ENCODE assay signal across 10 mouse cellular contexts in the genomic region with DNA sequence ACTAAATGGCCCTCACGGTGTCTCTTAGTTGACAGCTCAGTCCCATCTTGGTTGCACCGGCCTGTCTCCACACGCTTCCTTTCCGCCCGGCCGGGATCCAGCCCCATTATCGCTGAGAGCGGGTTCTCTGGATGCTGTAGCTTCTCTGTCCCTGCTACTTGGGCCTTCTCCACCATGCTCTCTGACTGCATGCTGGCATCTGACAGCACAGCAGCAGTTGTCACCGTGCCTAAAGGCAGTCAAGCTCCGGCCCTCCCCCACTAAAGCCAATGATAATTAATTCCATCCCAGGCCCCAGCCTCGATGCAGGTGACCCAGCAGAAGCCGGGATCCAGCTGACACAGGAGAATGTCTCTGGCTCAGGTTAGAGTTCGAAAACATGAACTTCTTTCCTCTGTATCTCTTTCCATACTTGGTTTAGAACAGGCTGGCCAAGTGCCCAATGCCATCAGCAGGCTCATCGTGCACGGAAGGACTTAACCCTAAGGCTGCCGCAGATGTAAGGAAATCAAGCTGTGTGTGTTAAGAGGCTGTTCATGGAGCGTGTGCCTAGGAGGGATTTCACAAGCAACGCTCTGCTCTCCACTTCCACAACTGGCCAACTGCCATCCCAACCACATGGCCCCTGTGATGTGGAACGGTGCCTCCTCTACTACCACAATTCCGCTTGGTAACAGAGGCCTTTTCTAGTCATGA.
DNase-seq lines count a peak whose midpoint lies in the region; ATAC-seq and TF ChIP-seq lines count a peak whose summit lies in the region.
"Had no signal": no experiment of that assay in that cellular context is flagged by ENCODE, and none has a peak within 500 bp of the region (broad histone marks: within the 10 kb centered on the region; RNA-seq: fewer than 3 reads in every experiment).

No protein-coding gene starts in this region.

- H3K4me2 ChIP-seq in liver, postnatal 0 days (ENCODE audit: low read depth, low read length) = no peak overlapping the region
- H3K4me2 ChIP-seq in liver, embryonic 12.5 days = no peak overlapping the region
- H3K4me2 ChIP-seq: midbrain, embryonic 12.5 days had no signal

- H3K36me3 ChIP-seq in liver, postnatal 0 days (replicated peaks; ENCODE audit: insufficient read depth, low read length) = no peaks in the 10 kb centered on the region
- no peaks in the 10 kb centered on the region for H3K36me3 ChIP-seq in liver, embryonic 12.5 days
- H3K36me3 ChIP-seq in limb, embryonic 10.5 days = no peaks in the 10 kb centered on the region
- H3K36me3 ChIP-seq: midbrain, embryonic 12.5 days had no signal

- H3K9me3 ChIP-seq in liver, postnatal 0 days (ENCODE audit: low read length) = no peaks in the 10 kb centered on the region
- no peaks in the 10 kb centered on the region for H3K9me3 ChIP-seq in liver, embryonic 12.5 days (replicated peaks)
- H3K9me3 ChIP-seq in limb, embryonic 10.5 days (replicated peaks) = no peaks in the 10 kb centered on the region
- H3K9me3 ChIP-seq: midbrain, embryonic 12.5 days had no signal

- no peaks in the 10 kb centered on the region for H3K27me3 ChIP-seq in liver, postnatal 0 days (ENCODE audit: insufficient read depth, low read length)
- no peaks in the 10 kb centered on the region for H3K27me3 ChIP-seq in liver, embryonic 12.5 days (replicated peaks)
- H3K27me3 ChIP-seq in limb, embryonic 10.5 days (ENCODE audit: low read depth, poor library complexity, severe bottlenecking) = no peaks in the 10 kb centered on the region
- H3K27me3 ChIP-seq: midbrain, embryonic 12.5 days had no signal

- H3K4me1 ChIP-seq in liver, postnatal 0 days (ENCODE audit: insufficient read depth) = no peaks in the 10 kb centered on the region; the same call in 1 of the 2 replicates
- H3K4me1 ChIP-seq in liver, embryonic 12.5 days = no peaks in the 10 kb centered on the region
- H3K4me1 ChIP-seq in limb, embryonic 10.5 days = peaks cover 36% of the 10 kb centered on the region

- no peak overlapping the region for H3K9ac ChIP-seq in liver, postnatal 0 days (replicated peaks)
- no peak overlapping the region for H3K9ac ChIP-seq in liver, embryonic 12.5 days
- H3K9ac ChIP-seq: midbrain, embryonic 12.5 days had no signal

- WGBS in liver, postnatal 0 days (ENCODE audit: insufficient replicate concordance) = 67% methylated on average over 20 of the region's 20 CpGs
- 65% methylated on average over 20 of the region's 20 CpGs for whole genome bisulfite sequencing in liver, embryonic 12.5 days (ENCODE audit: insufficient replicate concordance)
- WGBS in limb, embryonic 10.5 days = 72% methylated on average over 20 of the region's 20 CpGs

- ATAC-seq in liver, postnatal 0 days = no peak
- ATAC-seq in liver, embryonic 12.5 days = no peak
- ATAC-seq in frontal cortex, adult (ENCODE audit: low TSS enrichment) = no peak

- no peak for TF ChIP-seq CTCF in liver, postnatal 0 days (IDR thresholded peaks at IDR 0.05; ENCODE audit: low read depth)

- no peak for TF ChIP-seq EP300 in liver, postnatal 0 days (IDR thresholded peaks at IDR 0.05; ENCODE audit: low read depth)

- H3K27ac ChIP-seq in liver, postnatal 0 days (ENCODE audit: low read depth) = no peak overlapping the region
- H3K27ac ChIP-seq in liver, embryonic 12.5 days = no peak overlapping the region
- peak overlapping the region; percentile 43 for H3K27ac ChIP-seq in limb, embryonic 10.5 days
- H3K27ac ChIP-seq: midbrain, embryonic 12.5 days had no signal

- no peak overlapping the region for H3K4me3 ChIP-seq in liver, postnatal 0 days (ENCODE audit: low read depth, low read length)
- H3K4me3 ChIP-seq in liver, embryonic 12.5 days = no peak overlapping the region
- no peak overlapping the region for H3K4me3 ChIP-seq in limb, embryonic 10.5 days
- H3K4me3 ChIP-seq: midbrain, embryonic 12.5 days had no signal

- intact Hi-C loops in gastrocnemius, postnatal 14 days (cut with DNase I; ENCODE audit: low total_unique reads) = no loop called here

- peak; percentile 23 for DNase-seq in liver, postnatal 0 days
- peak; percentile 68 for DNase-seq in adrenal gland, postnatal 10 days
- peak; percentile 69 for DNase-seq in cerebellum, adult 9-11 months
- DNase-seq in limb, embryonic 10.5 days (ENCODE audit: low spot score) = peak; percentile 39
- DNase-seq in frontal cortex, postnatal 36 days (ENCODE audit: low spot score in 2 of 2) = no peak
- no peak for DNase-seq in gastrocnemius, postnatal 14 days
- DNase-seq: kidney, postnatal 10 days had no signal

Comparison
In these comparisons a context has a peak if more than half of its experiments do, and no peak if none do; other contexts are left out.
1. DNase-seq: peak in liver, postnatal 0 days (single experiment), adrenal gland, postnatal 10 days (single experiment), cerebellum, adult 9-11 months (single experiment) and limb, embryonic 10.5 days (single experiment); none in frontal cortex, postnatal 36 days (0 of 2) and gastrocnemius, postnatal 14 days (single experiment).